Mouse (Mus musculus): ENCODE data around the gene Wdr18.

DNA sequence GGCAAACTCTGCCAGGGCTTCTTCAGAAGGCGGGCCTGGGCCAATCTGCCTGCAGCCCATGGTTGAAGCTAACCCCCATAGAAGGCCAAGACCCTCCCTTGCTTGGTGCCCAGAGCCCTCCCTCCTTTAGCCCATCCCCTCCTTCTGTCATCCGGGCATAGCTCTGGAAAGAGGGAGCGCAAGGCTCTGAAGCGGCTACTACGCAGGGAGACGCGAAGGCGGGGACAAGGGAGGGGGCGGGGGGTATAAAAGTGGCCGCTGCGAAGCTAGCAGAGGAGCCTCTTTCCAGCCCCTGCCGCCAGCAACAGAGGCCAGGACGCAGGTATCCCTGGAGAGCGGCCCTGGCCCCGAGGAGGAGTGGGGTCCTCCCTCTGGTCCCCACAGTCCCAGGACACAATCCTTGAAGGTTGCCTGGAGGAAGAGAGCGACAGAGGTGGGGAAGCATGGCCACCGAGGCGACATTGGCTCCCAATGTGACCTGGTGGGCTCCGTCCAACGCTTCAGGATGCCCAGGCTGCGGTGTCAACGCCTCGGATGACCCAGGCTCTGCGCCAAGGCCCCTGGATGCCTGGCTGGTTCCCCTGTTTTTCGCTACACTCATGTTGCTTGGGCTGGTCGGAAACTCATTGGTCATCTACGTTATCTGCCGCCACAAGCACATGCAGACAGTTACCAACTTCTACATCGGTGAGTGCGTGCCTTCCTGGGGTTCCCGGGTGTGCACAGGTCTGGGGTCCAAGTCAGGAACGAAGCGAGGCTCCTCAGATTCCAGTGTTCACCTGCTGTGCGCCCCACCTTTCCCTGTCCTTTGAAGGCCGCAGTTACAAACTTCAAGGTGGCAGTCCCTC is 41.5 kb upstream of the Wdr18 start:
- TF ChIP-seq CTCF (IDR thresholded peaks at IDR 0.05; ENCODE audit: low read depth, low read length) (no peak), POLR2A (IDR thresholded peaks at IDR 0.05; ENCODE audit: borderline replicate concordance, low read depth, low read length) (no peak)
